Mouse (Mus musculus) midbrain, postnatal 0 days (tissue): Measurements from ENCODE around the gene Araf. TPM values are rescaled to one million over a fixed set of nuclear protein-coding genes. Genes with fewer than 3 reads are reported as not detected.

Experiments used
- ATAC-seq: fragments of 200-750 bp; cut with Nextera tagmentation; 2 replicates; pipeline ENCODE4 v1.8.0; 2017; ENCODE audit warnings: moderate number of reproducible peaks, mild to moderate bottlenecking, moderate TSS enrichment, moderate library complexity; ENCODE audit not compliant: low FRiP score
- DNase-seq: peaks from one replicate; pipeline ENCODE4 v3.0.0-alpha.2; 2015; ENCODE audit warnings: low spot score
- H3K27ac ChIP-seq: fragments of 300-500 bp; sonication (generic); 2 replicates; pipeline ENCODE4 v1.5.1; 2014; ENCODE audit warnings: low read depth, mild to moderate bottlenecking, low read length, mixed read lengths
- H3K27me3 ChIP-seq: fragments of 300-500 bp; sonication (generic); 2 replicates; pipeline ENCODE4 v1.6.1; 2014; ENCODE audit warnings: low read length, control low read depth, mixed read lengths; ENCODE audit not compliant: insufficient read depth
- H3K36me3 ChIP-seq: fragments of 300-500 bp; sonication (generic); 2 replicates; pipeline ENCODE4 v1.6.1; 2014; ENCODE audit warnings: low read length, control low read depth, mixed read lengths; ENCODE audit not compliant: insufficient read depth
- H3K4me1 ChIP-seq: fragments of 300-500 bp; sonication (generic); 2 replicates; pipeline ENCODE4 v1.6.1; 2014; ENCODE audit warnings: mild to moderate bottlenecking, control low read depth, antibody characterized with exemption, low read length, mixed read lengths; ENCODE audit not compliant: insufficient read depth
- H3K4me2 ChIP-seq: fragments of 300-500 bp; sonication (generic); 2 replicates; pipeline ENCODE4 v1.6.1; 2014; ENCODE audit warnings: low read depth, mild to moderate bottlenecking, low read length, mixed read lengths; ENCODE audit not compliant: poor library complexity, severe bottlenecking
- H3K4me3 ChIP-seq: fragments of 300-500 bp; sonication (generic); 2 replicates; pipeline ENCODE4 v1.5.1; 2014; ENCODE audit warnings: low read depth, mild to moderate bottlenecking, low read length, moderate library complexity
- H3K9ac ChIP-seq: fragments of 300-500 bp; sonication (generic); replicated peaks from 2 replicates; pipeline ENCODE4 v1.6.1; 2014; ENCODE audit warnings: mild to moderate bottlenecking, low read length, moderate library complexity, mixed read lengths; ENCODE audit not compliant: poor library complexity, severe bottlenecking
- H3K9me3 ChIP-seq: fragments of 300-500 bp; sonication (generic); 2 replicates; pipeline ENCODE4 v1.6.1; 2016; ENCODE audit warnings: low read length, control low read depth
- CTCF ChIP-seq: IDR thresholded peaks from 2 replicates; pipeline ENCODE4 v1.5.1; 2016; ENCODE audit warnings: antibody characterized with exemption, mild to moderate bottlenecking
- WGBS: fragments of 180-500 bp; shearing (Covaris S2); extraction: QIAGEN DNeasy Blood & Tissue Kit; methylation state at CpG from one replicate; pipeline ENCODE4 v1.1.7; 2014; 5-methylcytosine and 5-hydroxymethylcytosine counted together
- polyA plus RNA-seq: library from polyadenylated mRNA; unstranded; fragments of >200 nt; fragmentation: Nextera tagmentation; extraction: Ambion mirVana; gene quantifications from 2 replicates; pipeline ENCODE4 v1.2.1, GENCODE M21; 2015
- total RNA-seq: library from RNA; depleted of rRNA; stranded (reverse); fragments of >200 nt; gene quantifications from 2 replicates; pipeline ENCODE4 v1.2.3, GENCODE M21; 2014

The Araf gene
- total and polyA plus RNA-seq, 2 experiments from 2014 or later: 262 to 424 TPM

- ATAC-seq: no peak
- TF ChIP-seq CTCF: no peak
- no peak overlapping the region for H3K9ac ChIP-seq
- no peak overlapping the region for H3K4me2 ChIP-seq
- no peaks in the 10 kb centered on the region for H3K4me1 ChIP-seq
- H3K36me3 ChIP-seq: no peaks in the 10 kb centered on the region
- H3K4me3 ChIP-seq: no peak overlapping the region
- DNase-seq: no peak
- H3K27ac ChIP-seq: no peak overlapping the region
- H3K9me3 ChIP-seq: no peaks in the 10 kb centered on the region
- H3K27me3 ChIP-seq: no peaks in the 10 kb centered on the region
Observed at GRCm38 (mm10) chrX:20777619-20778018, 20.0 kb upstream of the Araf start.

- TF ChIP-seq CTCF: no peak
- ATAC-seq (no peak), DNase-seq (no peak)
- H3K27ac ChIP-seq: no peak overlapping the region
- H3K36me3 ChIP-seq: no peaks in the 10 kb centered on the region
- H3K9ac ChIP-seq: no peak overlapping the region
- H3K9me3 ChIP-seq: no peaks in the 10 kb centered on the region
- no peaks in the 10 kb centered on the region for H3K4me1 ChIP-seq
- no peak overlapping the region for H3K4me2 ChIP-seq
- WGBS: 70% methylated on average over 2 of the region's 2 CpGs
- no peak overlapping the region for H3K4me3 ChIP-seq
- no peaks in the 10 kb centered on the region for H3K27me3 ChIP-seq
Observed at GRCm38 (mm10) chrX:20787309-20787708, 10.3 kb upstream of the Araf start.

- ATAC-seq: no peak
- Histone ChIP-seq H3K27me3 (no peaks in the 10 kb centered on the region), H3K36me3 (no peaks in the 10 kb centered on the region), H3K4me3 (no peak overlapping the region), H3K9ac (no peak overlapping the region), H3K27ac (no peak overlapping the region), H3K4me1 (no peaks in the 10 kb centered on the region), H3K4me2 (no peak overlapping the region), H3K9me3 (no peaks in the 10 kb centered on the region)
- WGBS: 13% methylated on average over 3 of the region's 3 CpGs
- TF ChIP-seq CTCF: no peak
- no peak for DNase-seq
Observed at GRCm38 (mm10) chrX:20792417-20792816, 5.2 kb upstream of the Araf start.

- H3K4me1 ChIP-seq: no peaks in the 10 kb centered on the region
- no peaks in the 10 kb centered on the region for H3K36me3 ChIP-seq
- ATAC-seq (no peak), DNase-seq (peak; percentile 5)
- H3K27me3 ChIP-seq: no peaks in the 10 kb centered on the region
- H3K9ac ChIP-seq: no peak overlapping the region
- H3K4me3 ChIP-seq: no peak overlapping the region
- H3K27ac ChIP-seq: no peak overlapping the region
- H3K4me2 ChIP-seq: no peak overlapping the region
- peak; percentile 50 for TF ChIP-seq CTCF
- WGBS: 53% methylated on average over 7 of the region's 7 CpGs
- H3K9me3 ChIP-seq: no peaks in the 10 kb centered on the region
Observed at GRCm38 (mm10) chrX:20793230-20793629, 4.4 kb upstream of the Araf start.

- ATAC-seq (no peak), DNase-seq (no peak)
- Histone ChIP-seq H3K4me2 (no peak overlapping the region), H3K9ac (no peak overlapping the region), H3K4me3 (no peak overlapping the region), H3K27ac (no peak overlapping the region), H3K9me3 (no peaks in the 10 kb centered on the region), H3K4me1 (no peaks in the 10 kb centered on the region), H3K36me3 (no peaks in the 10 kb centered on the region), H3K27me3 (no peaks in the 10 kb centered on the region)
- WGBS: 31% methylated on average over 5 of the region's 5 CpGs
- no peak for TF ChIP-seq CTCF
Observed at GRCm38 (mm10) chrX:20794229-20794628, 3.4 kb upstream of the Araf start.

GRCm38 (mm10) chrX:20798141-20798796 lies 655 bp downstream of the Araf start:
- Histone ChIP-seq H3K4me1 (no peaks in the 10 kb centered on the region), H3K4me2 (peak overlapping the region; percentile 49), H3K9ac (peak overlapping the region; percentile 59), H3K9me3 (no peaks in the 10 kb centered on the region), H3K4me3 (peak overlapping the region; percentile 41), H3K36me3 (no peaks in the 10 kb centered on the region), H3K27me3 (no peaks in the 10 kb centered on the region), H3K27ac (peak overlapping the region; percentile 87)
- ATAC-seq (peak; percentile 98), DNase-seq (peak; percentile 96)
- peak; percentile 38 for TF ChIP-seq CTCF
- 17% methylated on average over 19 of the region's 21 CpGs for WGBS
